Mouse (Mus musculus) naive thymus-derived CD4-positive, alpha-beta T cell, adult 2 months (primary cell): ENCODE results near the gene Cant1.

Experiments
- DNase-seq: peaks from one replicate; pipeline ENCODE4 v3.0.0-alpha.2; 2011; ENCODE audit warnings: low read depth

The Cant1 gene

GRCm38 (mm10) chr11:118371876-118372275 lies 47.0 kb downstream of the Cant1 start:
- no peak for DNase-seq

- no peak for DNase-seq
Measured at GRCm38 (mm10) chr11:118369657-118370056, 49.2 kb downstream of the Cant1 start.

GRCm38 (mm10) chr11:118369251-118369650 lies 49.6 kb downstream of the Cant1 start:
- DNase-seq, result no peak

GRCm38 (mm10) chr11:118368330-118368729 lies 50.6 kb downstream of the Cant1 start:
- peak; percentile 63 for DNase-seq

- no peak for DNase-seq
Measured at GRCm38 (mm10) chr11:118366559-118366958, 52.3 kb downstream of the Cant1 start.

GRCm38 (mm10) chr11:118366108-118366507 lies 52.8 kb downstream of the Cant1 start:
- DNase-seq, result no peak

- no peak for DNase-seq
Measured at GRCm38 (mm10) chr11:118365171-118365570, 53.7 kb downstream of the Cant1 start.

GRCm38 (mm10) chr11:118364021-118364420 lies 54.9 kb downstream of the Cant1 start:
- no peak for DNase-seq

DNA sequence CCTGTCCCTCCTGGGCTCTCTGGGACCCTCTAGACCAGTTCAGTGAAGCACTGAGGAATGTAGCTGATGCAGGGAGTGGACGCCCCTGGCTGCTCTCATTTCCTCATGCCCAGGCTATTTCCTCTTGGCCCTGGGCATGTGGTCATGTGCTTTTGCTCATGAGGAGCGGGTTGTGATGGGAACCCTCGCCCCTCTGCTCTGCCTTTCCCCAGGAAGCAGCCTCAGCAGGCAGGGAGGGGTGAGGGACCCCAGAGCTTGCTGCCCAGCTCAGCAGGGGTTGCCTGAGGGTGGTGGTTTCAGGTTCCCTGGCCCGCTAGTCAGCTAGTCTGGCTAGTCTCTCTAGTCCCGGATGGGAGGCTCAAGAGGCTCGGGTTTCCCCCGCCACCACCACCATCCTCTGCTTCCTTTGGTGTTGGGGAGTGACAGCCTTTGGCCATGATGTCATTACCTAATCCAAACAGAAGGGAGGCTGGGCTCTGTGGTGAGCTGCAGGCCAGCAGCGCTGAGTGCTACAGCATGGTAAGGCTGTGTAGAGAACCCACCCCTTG lies 55.8 kb downstream of the Cant1 start:
- DNase-seq, result peak; percentile 48

GRCm38 (mm10) chr11:118362501-118362900 lies 56.4 kb downstream of the Cant1 start:
- DNase-seq, result no peak

DNA sequence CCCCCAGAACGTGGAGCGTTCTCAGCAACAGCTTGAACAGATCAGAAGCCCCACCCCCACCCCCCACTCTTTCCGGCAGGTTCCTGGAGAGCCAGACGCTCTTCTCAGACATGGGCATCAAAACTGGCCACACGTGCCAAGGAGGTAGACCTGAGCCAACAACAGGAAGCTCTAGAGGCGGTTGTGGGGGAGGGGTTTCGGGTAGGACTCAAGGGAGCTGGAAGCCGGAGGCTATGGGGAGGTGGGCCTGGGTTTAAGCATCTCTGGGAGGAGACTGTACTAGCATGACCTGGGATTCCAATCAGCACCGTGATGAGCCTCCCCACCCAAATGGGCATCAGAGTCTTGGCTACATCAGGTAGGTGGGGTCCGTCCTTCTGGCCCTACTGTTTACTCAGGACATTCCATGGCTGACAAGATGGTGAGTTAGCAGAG lies 58.0 kb downstream of the Cant1 start:
- DNase-seq, result peak; percentile 73

DNA sequence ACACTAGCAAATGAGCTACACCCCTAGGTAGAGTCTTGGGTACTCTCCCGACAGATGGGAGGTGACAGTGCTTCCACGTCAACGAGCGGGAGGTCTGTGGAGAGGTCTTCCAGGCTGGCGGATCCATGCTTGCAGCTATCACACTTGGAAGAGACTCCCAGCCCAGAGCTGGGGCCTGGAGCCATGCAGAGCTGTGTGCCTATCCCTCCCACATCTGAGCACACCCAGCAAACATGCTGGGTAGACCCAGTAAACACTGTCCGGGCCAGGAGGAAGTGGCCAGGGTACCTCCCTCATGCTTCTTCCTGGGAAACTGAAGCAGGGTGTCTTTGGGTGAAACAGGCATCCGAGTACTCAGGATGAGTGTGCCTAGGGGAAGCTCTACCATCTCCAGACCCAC lies 58.4 kb downstream of the Cant1 start:
- DNase-seq, result no peak
